In the genomic region with DNA sequence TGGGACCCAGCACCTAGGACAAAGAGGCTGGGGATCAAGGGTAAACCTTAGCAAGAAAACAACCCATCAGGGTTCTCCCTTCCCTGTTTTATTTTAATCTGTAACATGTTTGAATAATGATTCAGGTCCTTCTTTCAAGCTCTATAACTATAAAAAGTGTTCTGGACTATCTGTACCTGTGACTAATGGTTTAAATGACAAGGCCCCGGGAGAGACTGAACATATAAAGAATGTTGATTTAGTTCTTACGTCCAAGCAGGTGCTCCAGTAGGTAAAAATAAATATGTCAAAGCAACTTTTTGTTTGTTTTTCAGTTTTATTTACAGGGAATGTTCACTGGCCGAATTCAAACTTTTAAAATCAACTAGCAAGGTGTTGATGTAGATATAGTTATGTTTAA, we compare ENCODE assay signal across 19 mouse cellular contexts.
DNase-seq lines count a peak whose midpoint lies in the region; ATAC-seq and TF ChIP-seq lines count a peak whose summit lies in the region.
"Had no signal": no experiment of that assay in that cellular context is flagged by ENCODE, and none has a peak within 500 bp of the region (broad histone marks: within the 10 kb centered on the region; RNA-seq: fewer than 3 reads in every experiment).

No protein-coding gene starts in this region.

- H3K9ac ChIP-seq in lung, postnatal 0 days (replicated peaks; ENCODE audit: low read depth), result no peak overlapping the region
- H3K9ac ChIP-seq in stomach, postnatal 0 days (ENCODE audit: low read length), result no peak overlapping the region

- ATAC-seq in lung, postnatal 0 days, result no peak
- ATAC-seq in stomach, postnatal 0 days (ENCODE audit: low FRiP score, low TSS enrichment), result peak; percentile 60; the same call in 1 of the 2 replicates
- ATAC-seq: activated CD4-positive, CD25-positive, alpha-beta regulatory T cell, adult 4 months; CD4-positive, CD25-positive, alpha-beta regulatory T cell, adult 4 months; Patski had no signal

- no peaks in the 10 kb centered on the region for H3K27me3 ChIP-seq in lung, postnatal 0 days (replicated peaks; ENCODE audit: insufficient read depth, low read length)
- no peaks in the 10 kb centered on the region for H3K27me3 ChIP-seq in stomach, postnatal 0 days (ENCODE audit: control insufficient read depth, insufficient read depth, low read length)
- H3K27me3 ChIP-seq: CH12.LX, Patski had no signal

- no peak overlapping the region for H3K4me3 ChIP-seq in lung, postnatal 0 days (ENCODE audit: low read depth, low read length)
- no peak overlapping the region for H3K4me3 ChIP-seq in stomach, postnatal 0 days (ENCODE audit: low read depth, low read length)

- peak; percentile 57 for TF ChIP-seq EP300 in lung, postnatal 0 days (IDR thresholded peaks at IDR 0.05)
- TF ChIP-seq EP300 in stomach, postnatal 0 days (optimal IDR thresholded peaks at IDR 0.05), result no peak

- no peak overlapping the region for H3K4me2 ChIP-seq in lung, postnatal 0 days (replicated peaks; ENCODE audit: low read depth, low read length)
- no peak overlapping the region for H3K4me2 ChIP-seq in stomach, postnatal 0 days (replicated peaks; ENCODE audit: low read depth)

- TF ChIP-seq CTCF in lung, postnatal 0 days (IDR thresholded peaks at IDR 0.05), result no peak
- TF ChIP-seq CTCF in stomach, postnatal 0 days (IDR thresholded peaks at IDR 0.05; ENCODE audit: low read depth), result no peak

- no peak overlapping the region for H3K27ac ChIP-seq in lung, postnatal 0 days (ENCODE audit: low read length)
- H3K27ac ChIP-seq in stomach, postnatal 0 days (replicated peaks), result no peak overlapping the region

- peak; percentile 26 for DNase-seq in lung, postnatal 0 days (ENCODE audit: low spot score)
- no peak for DNase-seq in lung, postnatal 25 days (ENCODE audit: low spot score)
- DNase-seq in stomach, postnatal 0 days (ENCODE audit: low spot score), result no peak
- DNase-seq in left cerebral cortex, adult 11 months (ENCODE audit: low spot score), result no peak
- DNase-seq: adrenal gland, adult 2 months; adrenal gland, adult 8-10 months; adrenal gland, postnatal 10 days; adrenal gland, postnatal 14 days; adrenal gland, postnatal 25 days; adrenal gland, postnatal 36 days; B cell, adult 2 months; cerebellum, adult 11 months; cerebellum, adult 11-12 months; cerebellum, adult 18-20 months had no signal

- peaks cover 4% of the 10 kb centered on the region; the same call in 1 of the 2 replicates for H3K4me1 ChIP-seq in lung, postnatal 0 days (ENCODE audit: insufficient read depth, low read depth, low read length)
- H3K4me1 ChIP-seq in stomach, postnatal 0 days (replicated peaks; ENCODE audit: control insufficient read depth, insufficient read depth), result no peaks in the 10 kb centered on the region

- no peaks in the 10 kb centered on the region for H3K36me3 ChIP-seq in lung, postnatal 0 days (ENCODE audit: insufficient read depth, low read length)
- H3K36me3 ChIP-seq in stomach, postnatal 0 days (ENCODE audit: control insufficient read depth, insufficient read depth, low read length), result no peaks in the 10 kb centered on the region
- H3K36me3 ChIP-seq: G1E had no signal

- 45% methylated on average over 3 of the region's 3 CpGs for WGBS in lung, postnatal 0 days
- WGBS in stomach, postnatal 0 days, result 48% methylated on average over 3 of the region's 3 CpGs

- H3K9me3 ChIP-seq in lung, postnatal 0 days (ENCODE audit: low read length), result no peaks in the 10 kb centered on the region
- H3K9me3 ChIP-seq in stomach, postnatal 0 days (ENCODE audit: control insufficient read depth, low read length), result no peaks in the 10 kb centered on the region
- H3K9me3 ChIP-seq: G1E had no signal
